Mouse (Mus musculus) liver, embryonic 14.5 days (tissue): ENCODE measurements around the gene Ccdc148. TPM values are rescaled to one million over a fixed set of nuclear protein-coding genes. Genes with fewer than 3 reads are reported as not detected.

Source experiments
- ATAC-seq: fragments of 200-750 bp; cut with Nextera tagmentation; 2 replicates; pipeline ENCODE4 v1.8.0; 2017; ENCODE audit warnings: moderate number of reproducible peaks, mild to moderate bottlenecking, moderate library complexity; ENCODE audit not compliant: insufficient read depth
- DNase-seq, 3 experiments: peaks; one replicate each; pipeline ENCODE4 v3.0.0-alpha.2; 2012 to 2013; ENCODE audit warnings: low read depth in 3 of 3, low spot score in 3 of 3
- H3K27ac ChIP-seq: fragments of 300-500 bp; sonication (generic); 2 replicates; pipeline ENCODE4 v1.5.1; 2014; ENCODE audit warnings: moderate library complexity, mild to moderate bottlenecking, control low read depth, inconsistent platforms
- H3K27me3 ChIP-seq: fragments of 300-500 bp; sonication (generic); 2 replicates; pipeline ENCODE4 v1.6.1; 2014; ENCODE audit warnings: mild to moderate bottlenecking, low read length, moderate library complexity; ENCODE audit not compliant: control insufficient read depth, insufficient read depth
- H3K36me3 ChIP-seq: fragments of 300-500 bp; sonication (generic); replicated peaks from 2 replicates; pipeline ENCODE4 v1.6.1; 2014; ENCODE audit warnings: low read depth; ENCODE audit not compliant: control insufficient read depth, insufficient read depth
- H3K4me1 ChIP-seq, 2 experiments: fragments of 200-500 bp in 1 of 2; fragments of 300-500 bp in 1 of 2; sonication (generic) in 1 of 2; replicated peaks; 2 replicates each; pipeline ENCODE4 v1.6.1; 2012 to 2014; ENCODE audit warnings: antibody characterized with exemption in 1 of 2, inconsistent platforms in 1 of 2, low read length in 1 of 2; ENCODE audit not compliant: control insufficient read depth in 2 of 2, insufficient read depth in 2 of 2
- H3K4me2 ChIP-seq: fragments of 300-500 bp; sonication (generic); 2 replicates; pipeline ENCODE4 v1.6.1; 2014; ENCODE audit warnings: low read depth, mild to moderate bottlenecking, control low read depth, moderate library complexity
- H3K4me3 ChIP-seq, 2 experiments: fragments of 200-500 bp in 1 of 2; fragments of 300-500 bp in 1 of 2; sonication (generic) in 1 of 2; 2 replicates each; pipeline ENCODE4 v1.5.1; 2012 to 2014; ENCODE audit warnings: low read depth in 2 of 2, low read length in 2 of 2, mild to moderate bottlenecking in 2 of 2, control low read depth in 1 of 2, inconsistent platforms in 1 of 2, moderate library complexity in 1 of 2; ENCODE audit not compliant: insufficient read depth in 1 of 2
- H3K9ac ChIP-seq: fragments of 300-500 bp; sonication (generic); replicated peaks from 2 replicates; pipeline ENCODE4 v1.6.1; 2014; ENCODE audit warnings: mild to moderate bottlenecking, control low read depth, moderate library complexity
- H3K9me3 ChIP-seq: fragments of 300-500 bp; sonication (generic); 2 replicates; pipeline ENCODE4 v1.6.1; 2016; ENCODE audit warnings: low read length, mixed read lengths; ENCODE audit not compliant: control insufficient read depth
- CTCF ChIP-seq: IDR thresholded peaks from 2 replicates; pipeline ENCODE4 v1.5.1; 2016; ENCODE audit warnings: antibody characterized with exemption, low read depth, control low read depth
- EP300 ChIP-seq: IDR thresholded peaks from 2 replicates; pipeline ENCODE4 v1.6.1; 2016; ENCODE audit warnings: antibody characterized with exemption, low read depth
- WGBS: fragments of 180-500 bp; shearing (Covaris S2); extraction: QIAGEN DNeasy Blood & Tissue Kit; methylation state at CpG from one replicate; pipeline ENCODE4 v1.1.7; 2014; ENCODE audit not compliant: insufficient replicate concordance; 5-methylcytosine and 5-hydroxymethylcytosine counted together
- polyA plus RNA-seq, 2 experiments: library from polyadenylated mRNA; depleted of rRNA in 1 of 2; stranded (reverse) in 1 of 2; unstranded in 1 of 2; fragments of >200 nt; fragmentation: Nextera tagmentation in 1 of 2; extraction: Ambion mirVana in 1 of 2; gene quantifications; 2 replicates each; pipeline versions ENCODE4 v1.2.1 to v1.2.3; 2012 to 2014

Ccdc148 gene
- polyA plus RNA-seq, 2 experiments: 0.20 to 0.26 TPM

GRCm38 (mm10) chr2:59166976-59167375, 6.5 kb upstream of the Ccdc148 start:
- H3K4me1 ChIP-seq: peaks cover 0 to 15% of the 10 kb centered on the region in 2 experiments; a peak in 3 of 4 replicates
- H3K36me3 ChIP-seq: no peaks in the 10 kb centered on the region
- no peak overlapping the region for H3K27ac ChIP-seq
- peaks cover under 1% of the 10 kb centered on the region; the same call in 1 of the 2 replicates for H3K27me3 ChIP-seq
- H3K4me2 ChIP-seq: no peak overlapping the region
- no peaks in the 10 kb centered on the region for H3K9me3 ChIP-seq
- DNase-seq (no peak), ATAC-seq (no peak)
- TF ChIP-seq EP300: no peak
- TF ChIP-seq CTCF: no peak
- WGBS: 65% methylated on average over 4 of the region's 4 CpGs
- H3K4me3 ChIP-seq: no peak overlapping the region
- H3K9ac ChIP-seq: no peak overlapping the region

- WGBS: 40% methylated on average over 8 of the region's 8 CpGs
- Histone ChIP-seq H3K27me3 (peaks cover 4% of the 10 kb centered on the region; the same call in 1 of the 2 replicates), H3K36me3 (no peaks in the 10 kb centered on the region), H3K27ac (no peak overlapping the region), H3K4me2 (peak overlapping the region; percentile 91), H3K9ac (no peak overlapping the region), H3K4me1 (peaks cover 0 to 11% of the 10 kb centered on the region in 2 experiments; a peak in 2 of 4 replicates), H3K4me3 (peak overlapping the region; percentile 82; a peak in 3 of 4 replicates), H3K9me3 (no peaks in the 10 kb centered on the region)
- ATAC-seq (no peak), DNase-seq (no peak)
- no peak for TF ChIP-seq EP300
- TF ChIP-seq CTCF: no peak
These were observed 1.8 kb upstream of the Ccdc148 start for GRCm38 (mm10) chr2:59162285-59162600.

- Histone ChIP-seq H3K27me3 (peaks cover 4% of the 10 kb centered on the region; the same call in 1 of the 2 replicates), H3K27ac (no peak overlapping the region), H3K4me3 (peak overlapping the region; percentile 82), H3K4me1 (peaks cover 0 to 10% of the 10 kb centered on the region in 2 experiments; a peak in 2 of 4 replicates), H3K9me3 (no peaks in the 10 kb centered on the region), H3K9ac (peak overlapping the region; percentile 76), H3K36me3 (no peaks in the 10 kb centered on the region), H3K4me2 (peak overlapping the region; percentile 91)
- DNase-seq: peak in 1 of 3 experiments; percentile 28
- 2% methylated on average over 74 of the region's 74 CpGs for WGBS
- ATAC-seq: peak; percentile 49
- TF ChIP-seq EP300 (no peak), CTCF (peak; percentile 57)
These were observed 1.2 kb upstream of the Ccdc148 start for GRCm38 (mm10) chr2:59161441-59162284.

- Histone ChIP-seq H3K9ac (peak overlapping the region; percentile 76), H3K27ac (no peak overlapping the region), H3K4me2 (peak overlapping the region; percentile 91), H3K4me3 (peak overlapping the region; percentile 82), H3K4me1 (peaks cover 0 to 10% of the 10 kb centered on the region in 2 experiments; a peak in 2 of 4 replicates), H3K36me3 (no peaks in the 10 kb centered on the region), H3K9me3 (no peaks in the 10 kb centered on the region), H3K27me3 (peaks cover 4% of the 10 kb centered on the region; the same call in 1 of the 2 replicates)
- peak; percentile 49 for ATAC-seq
- WGBS: 0% methylated on average over 12 of the region's 58 CpGs
- no peak for DNase-seq
- no peak for TF ChIP-seq CTCF
- no peak for TF ChIP-seq EP300
These were observed 548 bp upstream of the Ccdc148 start for GRCm38 (mm10) chr2:59161021-59161440.

- TF ChIP-seq EP300: no peak
- TF ChIP-seq CTCF: no peak
- Histone ChIP-seq H3K27ac (no peak overlapping the region), H3K4me2 (peak overlapping the region; percentile 91), H3K36me3 (no peaks in the 10 kb centered on the region), H3K4me1 (peaks cover 0 to 10% of the 10 kb centered on the region in 2 experiments; a peak in 2 of 4 replicates), H3K27me3 (peaks cover 4% of the 10 kb centered on the region; the same call in 1 of the 2 replicates), H3K9me3 (no peaks in the 10 kb centered on the region), H3K4me3 (peak overlapping the region; percentile 42 to 82), H3K9ac (no peak overlapping the region)
- no peak for DNase-seq
- under 1% methylated on average over 16 of the region's 16 CpGs for WGBS
- ATAC-seq: no peak
These were observed 400 bp downstream of the Ccdc148 start for GRCm38 (mm10) chr2:59159961-59160604.
